Mouse (Mus musculus): ENCODE measurements at regions not wholly inside any gene's neighbourhood (a gene's known extent, or its start where the extent isn't known, plus 50 kb on each side); places are given as distances from the start of the nearest gene placed in this dataset.

GRCm38 (mm10) chr14:67159996-67160395 lies 1151.0 kb upstream of the Gulo start:
- no peaks in the 10 kb centered on the region for H3K9me3 ChIP-seq (ENCODE audit: control insufficient read depth, low read length)
- no peaks in the 10 kb centered on the region for H3K36me3 ChIP-seq (ENCODE audit: control insufficient read depth, insufficient read depth, low read length)
- no peak overlapping the region for H3K27ac ChIP-seq (ENCODE audit: low read length)
- no peak overlapping the region for H3K4me2 ChIP-seq (ENCODE audit: low read depth, low read length)
- H3K27me3 ChIP-seq (replicated peaks; ENCODE audit: control insufficient read depth, insufficient read depth, low read length), result no peaks in the 10 kb centered on the region
- no peak overlapping the region for H3K9ac ChIP-seq (ENCODE audit: low read depth, low read length)
- no peak for ATAC-seq
- no peaks in the 10 kb centered on the region for H3K4me1 ChIP-seq (ENCODE audit: control insufficient read depth, insufficient read depth, low read length)
- 84% methylated on average over 10 of the region's 10 CpGs for WGBS
- no peak overlapping the region for H3K4me3 ChIP-seq (ENCODE audit: low read length)

- H3K36me3 ChIP-seq (ENCODE audit: control insufficient read depth, insufficient read depth, low read length), result no peaks in the 10 kb centered on the region
- H3K4me1 ChIP-seq (ENCODE audit: control insufficient read depth, insufficient read depth, low read length), result no peaks in the 10 kb centered on the region
- H3K9me3 ChIP-seq (ENCODE audit: control insufficient read depth, low read length), result no peaks in the 10 kb centered on the region
- ATAC-seq, result peak; percentile 72; the same call in 1 of the 2 replicates
- WGBS, result 58% methylated on average over 8 of the region's 9 CpGs
- H3K27ac ChIP-seq (ENCODE audit: low read length), result no peak overlapping the region
- H3K4me3 ChIP-seq (ENCODE audit: low read length), result no peak overlapping the region
- no peaks in the 10 kb centered on the region for H3K27me3 ChIP-seq (replicated peaks; ENCODE audit: control insufficient read depth, insufficient read depth, low read length)
- no peak overlapping the region for H3K9ac ChIP-seq (ENCODE audit: low read depth, low read length)
- H3K4me2 ChIP-seq (ENCODE audit: low read depth, low read length), result no peak overlapping the region
These were observed 1149.9 kb upstream of the Gulo start for GRCm38 (mm10) chr14:67158867-67159266.

- no peaks in the 10 kb centered on the region for H3K9me3 ChIP-seq (ENCODE audit: control insufficient read depth, low read length)
- no peak overlapping the region for H3K4me3 ChIP-seq (ENCODE audit: low read length)
- ATAC-seq, result no peak
- H3K4me2 ChIP-seq (ENCODE audit: low read depth, low read length), result no peak overlapping the region
- H3K27ac ChIP-seq (ENCODE audit: low read length), result no peak overlapping the region
- WGBS, result 68% methylated on average over 8 of the region's 8 CpGs
- 0 out of 2 replicates have a peak, but pooled peaks cover 3% of the 10 kb centered on the region for H3K4me1 ChIP-seq (ENCODE audit: control insufficient read depth, insufficient read depth, low read length)
- H3K36me3 ChIP-seq (ENCODE audit: control insufficient read depth, insufficient read depth, low read length), result no peaks in the 10 kb centered on the region
- H3K27me3 ChIP-seq (replicated peaks; ENCODE audit: control insufficient read depth, insufficient read depth, low read length), result no peaks in the 10 kb centered on the region
- H3K9ac ChIP-seq (ENCODE audit: low read depth, low read length), result no peak overlapping the region
These were observed 1147.4 kb upstream of the Gulo start for GRCm38 (mm10) chr14:67156366-67156765.

DNA sequence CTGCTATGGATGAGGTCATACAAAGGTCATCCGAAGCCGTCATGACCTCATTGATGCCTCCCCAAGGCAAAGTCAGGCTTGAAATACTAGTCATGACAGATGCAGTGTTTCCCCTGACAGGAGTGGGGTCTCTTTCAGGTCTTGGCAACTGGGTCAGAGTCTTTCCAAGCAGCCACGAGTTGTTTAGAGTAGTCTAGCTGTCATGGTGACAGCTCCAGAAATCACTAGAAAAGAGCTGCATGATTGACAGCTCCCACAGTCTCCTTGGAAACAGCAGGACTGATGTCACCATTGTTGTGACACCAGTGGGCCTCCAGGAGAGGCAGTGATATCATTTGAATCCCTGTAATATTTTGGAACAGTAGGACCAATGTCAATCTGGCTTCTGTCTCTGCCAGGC lies 1144.6 kb upstream of the Gulo start:
- Histone ChIP-seq H3K27ac (ENCODE audit: low read length) (no peak overlapping the region), H3K9ac (ENCODE audit: low read depth, low read length) (no peak overlapping the region), H3K4me2 (ENCODE audit: low read depth, low read length) (no peak overlapping the region), H3K9me3 (ENCODE audit: control insufficient read depth, low read length) (no peaks in the 10 kb centered on the region), H3K4me3 (ENCODE audit: low read length) (no peak overlapping the region), H3K36me3 (ENCODE audit: control insufficient read depth, insufficient read depth, low read length) (no peaks in the 10 kb centered on the region), H3K4me1 (ENCODE audit: control insufficient read depth, insufficient read depth, low read length) (0 out of 2 replicates have a peak, but pooled peaks cover 3% of the 10 kb centered on the region), H3K27me3 (replicated peaks; ENCODE audit: control insufficient read depth, insufficient read depth, low read length) (no peaks in the 10 kb centered on the region)
- ATAC-seq, result no peak
- 49% methylated on average over 3 of the region's 3 CpGs for WGBS

DNA sequence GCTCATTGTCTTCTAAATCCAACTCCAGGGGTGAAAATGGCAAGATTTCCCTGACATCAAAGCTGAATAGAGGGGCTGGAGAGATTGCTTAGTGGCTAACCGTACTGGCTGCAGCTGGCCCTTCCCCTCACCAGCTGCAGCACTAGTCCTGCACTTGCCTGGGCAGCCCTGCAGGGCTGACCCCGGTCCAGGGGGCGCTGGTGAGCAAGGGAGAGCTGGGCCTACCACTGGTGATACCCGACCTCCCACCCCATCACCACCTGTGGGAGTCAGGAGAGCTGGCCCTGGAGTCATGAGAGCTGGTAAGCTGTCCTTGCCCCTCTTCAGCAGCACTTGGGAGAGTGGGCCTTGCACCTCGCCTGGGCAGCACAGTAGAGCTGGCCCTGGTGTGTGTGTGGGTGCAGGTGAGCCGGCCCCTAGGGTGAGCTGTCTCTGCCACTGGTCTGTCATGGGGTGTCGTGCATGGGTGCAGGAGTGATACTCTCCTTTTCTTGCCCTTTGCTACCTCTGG lies 1141.0 kb upstream of the Gulo start:
- Histone ChIP-seq H3K9me3 (ENCODE audit: control insufficient read depth, low read length) (no peaks in the 10 kb centered on the region), H3K27ac (ENCODE audit: low read length) (no peak overlapping the region), H3K9ac (ENCODE audit: low read depth, low read length) (no peak overlapping the region), H3K36me3 (ENCODE audit: control insufficient read depth, insufficient read depth, low read length) (no peaks in the 10 kb centered on the region), H3K4me1 (ENCODE audit: control insufficient read depth, insufficient read depth, low read length) (0 out of 2 replicates have a peak, but pooled peaks cover 3% of the 10 kb centered on the region), H3K4me2 (ENCODE audit: low read depth, low read length) (no peak overlapping the region), H3K27me3 (replicated peaks; ENCODE audit: control insufficient read depth, insufficient read depth, low read length) (no peaks in the 10 kb centered on the region), H3K4me3 (ENCODE audit: low read length) (no peak overlapping the region)
- WGBS, result 53% methylated on average over 7 of the region's 7 CpGs
- no peak for ATAC-seq

- Histone ChIP-seq H3K27ac (ENCODE audit: low read length) (no peak overlapping the region), H3K27me3 (replicated peaks; ENCODE audit: control insufficient read depth, insufficient read depth, low read length) (no peaks in the 10 kb centered on the region), H3K4me3 (ENCODE audit: low read length) (no peak overlapping the region), H3K9me3 (ENCODE audit: control insufficient read depth, low read length) (no peaks in the 10 kb centered on the region), H3K9ac (ENCODE audit: low read depth, low read length) (no peak overlapping the region), H3K4me1 (ENCODE audit: control insufficient read depth, insufficient read depth, low read length) (0 out of 2 replicates have a peak, but pooled peaks cover 3% of the 10 kb centered on the region), H3K4me2 (ENCODE audit: low read depth, low read length) (no peak overlapping the region), H3K36me3 (ENCODE audit: control insufficient read depth, insufficient read depth, low read length) (no peaks in the 10 kb centered on the region)
- WGBS, result 75% methylated on average over 8 of the region's 8 CpGs
- ATAC-seq, result no peak
These were observed 1140.1 kb upstream of the Gulo start for GRCm38 (mm10) chr14:67149091-67149490.

DNA sequence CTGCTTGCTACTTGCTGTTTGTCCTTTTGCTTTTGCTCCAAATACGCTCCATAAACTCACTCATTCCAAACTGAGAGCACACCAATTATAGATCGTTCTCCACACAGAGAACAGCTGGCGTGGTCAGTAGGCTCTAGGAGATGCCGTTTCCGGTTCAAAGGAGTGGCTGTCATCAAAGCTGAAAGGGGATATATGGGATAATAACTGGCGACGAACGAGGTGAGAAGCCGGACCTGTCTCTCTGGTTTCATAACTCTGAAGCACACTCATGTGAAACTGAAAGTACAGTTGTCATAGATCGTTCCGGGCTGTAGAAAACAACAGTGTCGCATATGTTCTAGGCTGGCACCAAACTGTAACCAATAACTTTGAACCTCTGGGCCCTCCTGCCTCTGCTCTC lies 1137.6 kb upstream of the Gulo start:
- Histone ChIP-seq H3K4me2 (ENCODE audit: low read depth, low read length) (no peak overlapping the region), H3K36me3 (ENCODE audit: control insufficient read depth, insufficient read depth, low read length) (no peaks in the 10 kb centered on the region), H3K9me3 (ENCODE audit: control insufficient read depth, low read length) (no peaks in the 10 kb centered on the region), H3K4me1 (ENCODE audit: control insufficient read depth, insufficient read depth, low read length) (peaks cover 6% of the 10 kb centered on the region; the same call in 1 of the 2 replicates), H3K4me3 (ENCODE audit: low read length) (no peak overlapping the region), H3K27me3 (replicated peaks; ENCODE audit: control insufficient read depth, insufficient read depth, low read length) (no peaks in the 10 kb centered on the region), H3K27ac (ENCODE audit: low read length) (no peak overlapping the region), H3K9ac (ENCODE audit: low read depth, low read length) (no peak overlapping the region)
- 75% methylated on average over 12 of the region's 12 CpGs for WGBS
- ATAC-seq, result no peak

- Histone ChIP-seq H3K9me3 (ENCODE audit: control insufficient read depth, low read length) (no peaks in the 10 kb centered on the region), H3K9ac (ENCODE audit: low read depth, low read length) (no peak overlapping the region), H3K27me3 (replicated peaks; ENCODE audit: control insufficient read depth, insufficient read depth, low read length) (no peaks in the 10 kb centered on the region), H3K36me3 (ENCODE audit: control insufficient read depth, insufficient read depth, low read length) (no peaks in the 10 kb centered on the region), H3K4me3 (ENCODE audit: low read length) (no peak overlapping the region), H3K27ac (ENCODE audit: low read length) (no peak overlapping the region), H3K4me2 (ENCODE audit: low read depth, low read length) (no peak overlapping the region), H3K4me1 (ENCODE audit: control insufficient read depth, insufficient read depth, low read length) (peaks cover 7% of the 10 kb centered on the region; the same call in 1 of the 2 replicates)
- no peak for ATAC-seq
- WGBS, result 94% methylated on average over 6 of the region's 6 CpGs
These were observed 1136.0 kb upstream of the Gulo start for GRCm38 (mm10) chr14:67145046-67145445.

DNA sequence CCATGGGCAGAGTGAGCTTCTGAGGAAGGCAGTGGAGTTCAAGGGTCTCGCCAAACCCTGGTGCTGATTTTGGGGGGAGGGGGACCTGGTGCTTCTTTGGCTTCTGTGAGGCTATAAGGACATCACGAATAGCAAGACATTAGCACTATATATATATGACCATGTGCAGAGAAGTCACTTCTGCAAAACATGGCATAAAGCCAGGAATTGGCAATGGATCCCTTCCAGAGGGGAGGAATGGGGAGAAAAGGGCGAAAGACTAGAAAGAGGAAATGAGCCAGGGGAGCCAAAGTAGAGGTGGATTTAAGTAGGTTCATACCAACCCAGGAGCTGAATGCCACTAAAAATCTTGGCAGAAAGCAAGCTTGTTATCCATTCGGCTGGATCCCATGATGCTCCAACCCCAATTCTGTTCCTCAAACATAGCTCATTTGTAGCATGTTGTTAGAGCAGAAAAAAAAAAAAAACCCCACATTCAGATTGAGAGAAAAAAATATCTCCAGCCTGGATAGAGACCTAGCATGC lies 1135.5 kb upstream of the Gulo start:
- Histone ChIP-seq H3K4me1 (ENCODE audit: control insufficient read depth, insufficient read depth, low read length) (peaks cover 7% of the 10 kb centered on the region; the same call in 1 of the 2 replicates), H3K27ac (ENCODE audit: low read length) (no peak overlapping the region), H3K4me2 (ENCODE audit: low read depth, low read length) (no peak overlapping the region), H3K9ac (ENCODE audit: low read depth, low read length) (no peak overlapping the region), H3K27me3 (replicated peaks; ENCODE audit: control insufficient read depth, insufficient read depth, low read length) (no peaks in the 10 kb centered on the region), H3K4me3 (ENCODE audit: low read length) (no peak overlapping the region), H3K36me3 (ENCODE audit: control insufficient read depth, insufficient read depth, low read length) (no peaks in the 10 kb centered on the region), H3K9me3 (ENCODE audit: control insufficient read depth, low read length) (no peaks in the 10 kb centered on the region)
- no peak for ATAC-seq
- WGBS, result 76% methylated on average over 4 of the region's 4 CpGs

GRCm38 (mm10) chr14:67143826-67144225 lies 1134.8 kb upstream of the Gulo start:
- peaks cover 7% of the 10 kb centered on the region; the same call in 1 of the 2 replicates for H3K4me1 ChIP-seq (ENCODE audit: control insufficient read depth, insufficient read depth, low read length)
- no peaks in the 10 kb centered on the region for H3K36me3 ChIP-seq (ENCODE audit: control insufficient read depth, insufficient read depth, low read length)
- H3K9ac ChIP-seq (ENCODE audit: low read depth, low read length), result no peak overlapping the region
- WGBS, result 71% methylated on average over 6 of the region's 6 CpGs
- H3K9me3 ChIP-seq (ENCODE audit: control insufficient read depth, low read length), result no peaks in the 10 kb centered on the region
- no peaks in the 10 kb centered on the region for H3K27me3 ChIP-seq (replicated peaks; ENCODE audit: control insufficient read depth, insufficient read depth, low read length)
- ATAC-seq, result no peak
- no peak overlapping the region for H3K4me2 ChIP-seq (ENCODE audit: low read depth, low read length)
- no peak overlapping the region for H3K4me3 ChIP-seq (ENCODE audit: low read length)
- H3K27ac ChIP-seq (ENCODE audit: low read length), result no peak overlapping the region

Data from intestine, embryonic 16.5 days (tissue).